Mouse (Mus musculus): ENCODE data around the gene Tent5c.
"Not testable (repeated sequence)": the region's sequence is repeated elsewhere in the genome, so short reads cannot be mapped to it uniquely, and the experiment has no call there.

The Tent5c gene

DNA sequence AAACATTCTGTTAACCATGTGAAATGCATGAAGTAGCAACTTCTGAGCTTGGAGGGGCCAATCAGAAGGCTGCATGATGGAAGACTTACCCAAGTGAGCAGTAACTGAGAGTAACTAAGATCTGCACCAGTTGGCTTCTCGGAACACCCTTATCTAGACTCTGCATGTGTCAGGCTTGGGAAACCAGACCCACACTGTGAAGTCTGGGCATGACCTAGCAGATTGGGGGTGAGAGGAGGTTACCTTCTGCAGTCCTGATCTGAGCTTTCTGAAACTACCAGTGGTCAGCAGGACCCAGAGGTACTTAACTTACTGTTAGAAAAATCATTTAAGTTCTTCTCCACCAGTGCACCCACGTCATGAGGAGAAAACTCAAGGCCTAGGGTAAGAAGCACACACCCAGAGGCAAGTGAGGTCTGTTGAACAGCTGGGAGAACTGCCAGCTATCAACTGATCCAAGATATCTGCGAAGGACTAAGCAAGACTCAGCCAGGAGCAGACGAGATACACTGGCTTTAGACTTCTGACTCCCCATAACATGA lies 50.6 kb downstream of the Tent5c start:
- no peak for DNase-seq (ENCODE audit: low spot score)

GRCm38 (mm10) chr3:100436756-100437155 lies 52.4 kb downstream of the Tent5c start:
- DNase-seq (ENCODE audit: low spot score): no peak

DNA sequence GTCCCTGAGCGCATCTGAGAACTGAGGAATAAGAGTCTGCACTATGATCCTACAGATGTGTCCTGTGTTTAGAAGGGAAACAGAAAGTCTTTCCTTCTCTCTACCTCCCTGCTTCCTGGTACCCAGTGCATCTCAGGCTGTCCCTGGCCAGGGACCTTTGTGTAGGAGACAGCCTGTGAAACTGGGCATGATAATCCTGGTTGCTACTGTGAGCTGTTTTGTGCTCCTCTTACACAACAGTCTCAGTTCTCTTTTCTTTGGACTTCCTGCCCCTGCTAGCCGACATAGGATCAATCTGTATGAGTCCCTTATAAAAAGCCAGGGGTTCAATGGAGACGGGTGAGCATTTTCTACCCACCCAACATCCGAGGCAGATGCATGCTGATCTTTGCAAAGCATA lies 57.4 kb downstream of the Tent5c start:
- no peak for DNase-seq (ENCODE audit: low spot score)

- DNase-seq (ENCODE audit: low spot score): no peak
Observed at GRCm38 (mm10) chr3:100430731-100431130, 58.4 kb downstream of the Tent5c start.

GRCm38 (mm10) chr3:100430101-100430500 lies 59.0 kb downstream of the Tent5c start:
- no peak for DNase-seq (ENCODE audit: low spot score)

DNA sequence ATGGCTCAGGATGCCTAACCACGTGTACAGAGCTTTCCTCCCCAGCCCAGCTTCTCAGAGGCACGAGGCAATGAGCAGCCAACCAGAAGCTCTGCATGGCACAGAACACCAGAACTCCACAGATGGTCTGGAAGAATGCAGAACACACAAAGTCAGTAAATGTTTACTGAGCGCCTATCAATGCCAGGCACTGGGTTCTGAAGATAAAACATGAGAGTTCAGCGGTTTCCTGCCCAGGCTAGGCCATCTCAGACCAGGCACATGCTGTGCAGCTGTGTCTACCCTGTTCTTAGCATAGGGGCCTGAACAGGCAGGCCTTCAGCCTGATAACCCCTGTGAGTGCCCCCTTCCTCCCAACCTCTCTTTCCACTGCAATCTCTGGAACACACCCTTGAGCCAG lies 59.5 kb downstream of the Tent5c start:
- no peak for DNase-seq (ENCODE audit: low spot score)

DNA sequence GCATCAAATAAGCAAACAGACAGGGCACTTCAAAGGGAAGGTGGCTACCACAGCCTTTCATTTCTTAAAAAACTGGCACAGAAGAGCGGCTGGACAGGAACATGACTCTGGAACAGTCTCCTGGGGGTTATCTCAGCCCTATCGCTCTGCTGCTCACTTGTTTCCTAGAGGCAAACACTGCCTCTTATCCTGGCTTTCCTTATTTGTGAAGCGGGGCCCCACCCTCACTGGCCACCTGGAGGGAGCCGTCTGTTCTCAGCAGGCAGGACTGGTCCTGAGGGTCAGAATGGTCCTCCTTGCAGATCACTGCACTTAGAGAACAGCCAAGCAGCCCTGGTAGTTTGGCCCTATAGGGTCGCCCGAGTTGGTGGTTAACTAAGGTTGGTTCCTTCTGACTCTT lies 61.6 kb downstream of the Tent5c start:
- DNase-seq (ENCODE audit: low spot score): no peak

DNA sequence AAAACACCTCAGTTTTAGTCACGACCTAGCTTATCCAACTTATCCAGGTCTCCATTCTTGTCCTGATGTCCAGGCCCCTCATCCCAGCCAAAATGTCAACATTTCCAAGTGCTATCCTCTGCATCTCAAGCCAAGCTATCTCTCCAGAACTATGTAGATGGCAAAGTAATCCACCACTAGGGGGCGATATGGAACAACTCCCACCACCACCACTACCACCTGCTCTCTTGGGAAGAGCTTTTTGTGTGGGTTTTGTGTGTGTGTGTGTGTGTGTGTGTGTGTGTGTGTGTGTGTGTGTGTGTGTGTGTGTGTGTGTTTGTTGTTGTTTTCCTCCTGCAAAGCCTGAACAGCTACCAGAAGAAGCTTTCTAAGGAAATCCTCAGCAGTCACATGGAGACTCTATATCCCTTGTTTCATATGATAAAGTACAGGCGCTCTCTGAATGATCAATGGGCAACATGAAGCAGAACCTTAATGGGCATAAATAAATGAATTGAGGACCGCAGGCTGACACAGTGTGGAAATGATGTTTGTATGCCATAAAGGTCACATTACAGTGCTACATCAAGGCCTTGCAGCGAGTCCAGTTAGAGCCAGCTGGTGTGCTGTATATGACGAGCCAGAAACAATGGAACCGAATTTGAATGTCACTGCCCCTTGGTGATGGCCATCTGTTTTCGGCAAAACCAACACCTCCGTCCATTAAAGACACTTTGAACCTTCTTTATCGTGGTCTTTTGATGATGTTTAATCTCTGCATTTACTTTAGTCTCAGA lies 66.5 kb downstream of the Tent5c start:
- no peak for DNase-seq (ENCODE audit: low spot score)

DNA sequence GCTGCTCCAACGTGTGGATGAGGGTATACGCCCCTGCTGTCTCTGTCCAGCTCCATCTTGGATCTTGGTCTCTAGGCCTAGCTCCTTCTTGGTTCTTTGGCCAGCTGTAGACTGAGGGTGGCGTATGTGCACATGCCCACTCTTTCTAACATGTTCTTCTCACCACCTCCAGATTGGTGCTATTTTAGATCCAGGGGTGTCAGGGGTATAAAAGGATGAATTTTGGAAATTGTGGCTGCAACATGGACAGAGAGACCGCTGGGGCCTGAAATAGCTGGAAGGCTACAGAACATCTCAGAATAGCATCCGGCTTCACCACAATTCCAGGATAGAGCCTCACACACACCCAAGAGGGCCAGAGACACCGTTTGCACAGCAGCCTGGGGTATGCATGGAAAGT lies 67.8 kb downstream of the Tent5c start:
- no peak for DNase-seq (ENCODE audit: low spot score)

- no peak for DNase-seq (ENCODE audit: low spot score)
Observed at GRCm38 (mm10) chr3:100420691-100421056, 68.5 kb downstream of the Tent5c start.

DNA sequence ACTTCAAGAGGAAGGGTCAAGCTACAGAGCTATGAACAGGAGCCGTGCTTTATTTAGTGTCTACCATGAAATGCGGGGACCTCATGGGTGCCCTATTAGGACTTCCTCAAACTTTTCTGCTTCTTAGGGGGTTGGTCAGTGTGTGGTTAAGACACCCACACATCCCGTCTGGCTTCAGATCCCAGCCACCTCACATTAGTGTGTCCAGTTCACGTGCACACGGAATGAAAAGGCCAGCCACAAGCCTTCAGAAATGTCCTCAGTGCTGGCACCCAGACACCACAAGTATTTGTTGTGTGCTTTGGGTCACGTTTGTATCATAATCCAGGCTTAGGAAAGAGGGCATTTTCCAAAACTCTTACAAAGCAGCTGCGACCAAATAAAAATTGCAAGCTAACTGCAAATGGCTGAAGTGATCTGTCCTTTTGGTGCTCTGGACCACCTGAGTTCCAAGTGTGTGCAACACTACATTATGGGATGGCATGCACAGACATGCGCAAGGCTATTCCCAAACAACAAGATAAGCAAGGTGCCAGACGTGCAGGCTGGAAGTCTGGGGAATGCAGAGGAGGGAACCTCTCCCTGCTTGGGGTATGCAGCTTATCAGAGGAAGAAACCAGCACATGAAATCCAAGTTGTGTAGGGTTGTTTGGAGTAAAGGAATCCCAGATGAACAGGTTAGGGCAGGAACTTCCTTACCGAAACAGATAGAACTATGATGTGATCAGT lies 69.0 kb downstream of the Tent5c start:
- DNase-seq (ENCODE audit: low spot score): no peak

- DNase-seq (ENCODE audit: low spot score): no peak
Observed at GRCm38 (mm10) chr3:100418387-100418786, 70.7 kb downstream of the Tent5c start.

GRCm38 (mm10) chr3:100417772-100418311 lies 71.3 kb downstream of the Tent5c start:
- no peak for DNase-seq (ENCODE audit: low spot score)

GRCm38 (mm10) chr3:100415671-100416070 lies 73.5 kb downstream of the Tent5c start:
- no peak for DNase-seq (ENCODE audit: low spot score)

DNA sequence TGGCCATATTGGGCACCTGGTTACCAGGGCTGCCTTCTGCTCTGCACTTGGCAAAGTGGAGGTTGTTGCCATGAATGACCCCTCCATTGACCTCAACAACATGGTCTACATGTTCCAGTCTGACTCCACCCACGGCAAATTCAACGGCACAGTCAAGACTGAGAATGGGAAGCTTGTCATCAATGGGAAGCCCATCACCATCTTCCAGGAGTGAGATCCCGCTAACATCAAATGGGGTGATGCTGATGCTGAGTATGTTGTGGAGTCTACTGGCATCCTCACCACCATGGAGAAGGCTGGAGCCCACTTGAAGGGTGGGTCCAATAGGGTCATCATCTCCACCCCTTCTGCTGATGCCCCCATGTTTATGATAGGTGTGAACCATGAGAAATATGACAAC lies 75.5 kb downstream of the Tent5c start:
- DNase-seq (ENCODE audit: low spot score): not testable (repeated sequence)

DNA sequence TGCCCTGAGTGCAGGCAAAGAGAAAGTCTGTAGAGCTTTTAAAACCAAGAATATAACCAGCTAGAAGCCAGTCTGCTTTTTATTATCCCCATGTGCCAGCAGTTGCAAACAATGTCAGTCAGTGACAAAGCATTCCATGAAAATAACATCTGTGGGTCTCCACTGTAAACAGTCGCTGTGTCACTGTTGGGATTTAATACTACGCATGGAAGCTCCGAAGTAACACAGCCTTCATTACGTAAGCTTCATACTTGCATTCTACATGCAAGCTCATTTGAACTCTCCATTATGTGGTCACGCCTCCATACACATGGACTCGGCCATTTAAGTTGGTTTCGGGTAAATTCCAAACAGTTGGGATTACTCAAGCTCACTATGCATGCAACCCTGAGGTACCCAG lies 77.2 kb downstream of the Tent5c start:
- no peak for DNase-seq (ENCODE audit: low spot score)

- no peak for DNase-seq (ENCODE audit: low spot score)
Observed at GRCm38 (mm10) chr3:100409280-100409679, 79.8 kb downstream of the Tent5c start.

DNA sequence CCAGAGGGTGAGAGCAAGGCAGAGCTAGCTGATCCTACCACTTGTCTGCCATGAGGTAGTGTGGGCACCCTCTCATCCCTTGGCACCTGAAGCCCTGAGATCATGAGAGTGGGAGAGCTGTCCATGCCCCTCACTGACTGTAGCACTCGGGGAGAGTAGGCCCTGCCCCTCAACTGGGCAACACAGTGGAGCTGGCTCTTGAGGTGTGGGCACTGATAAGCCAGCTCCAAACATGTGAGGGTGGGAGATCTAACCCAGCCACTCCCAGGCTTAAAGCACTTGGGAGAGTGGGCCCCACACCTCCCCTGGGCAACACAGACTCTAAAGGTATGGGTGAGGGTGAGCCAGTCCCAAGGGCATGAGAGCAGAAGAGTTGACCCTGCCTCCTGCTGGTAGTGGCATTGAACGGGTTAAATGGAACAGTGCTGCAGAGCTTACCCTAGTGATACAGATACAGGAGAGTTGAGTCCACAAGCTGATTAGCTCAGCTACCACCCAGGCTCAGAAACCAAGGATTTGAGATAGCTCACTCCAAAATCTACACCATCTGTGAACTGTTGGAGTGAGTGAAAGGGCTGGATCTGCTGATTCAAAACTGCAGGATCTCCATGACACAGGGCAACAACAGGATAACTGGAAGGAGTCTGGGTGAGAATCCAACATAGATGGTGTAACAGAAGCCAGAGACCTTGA lies 80.6 kb downstream of the Tent5c start:
- no peak for DNase-seq (ENCODE audit: low spot score)

GRCm38 (mm10) chr3:100402656-100403055 lies 86.5 kb downstream of the Tent5c start:
- DNase-seq (ENCODE audit: low spot score): no peak
